Mouse (Mus musculus) kidney, adult 18-20 months (tissue): Measurements from ENCODE around the gene Dnah2.

Experiments used
- DNase-seq: peaks from one replicate; pipeline ENCODE4 v3.0.0; 2021

The Dnah2 gene

DNA sequence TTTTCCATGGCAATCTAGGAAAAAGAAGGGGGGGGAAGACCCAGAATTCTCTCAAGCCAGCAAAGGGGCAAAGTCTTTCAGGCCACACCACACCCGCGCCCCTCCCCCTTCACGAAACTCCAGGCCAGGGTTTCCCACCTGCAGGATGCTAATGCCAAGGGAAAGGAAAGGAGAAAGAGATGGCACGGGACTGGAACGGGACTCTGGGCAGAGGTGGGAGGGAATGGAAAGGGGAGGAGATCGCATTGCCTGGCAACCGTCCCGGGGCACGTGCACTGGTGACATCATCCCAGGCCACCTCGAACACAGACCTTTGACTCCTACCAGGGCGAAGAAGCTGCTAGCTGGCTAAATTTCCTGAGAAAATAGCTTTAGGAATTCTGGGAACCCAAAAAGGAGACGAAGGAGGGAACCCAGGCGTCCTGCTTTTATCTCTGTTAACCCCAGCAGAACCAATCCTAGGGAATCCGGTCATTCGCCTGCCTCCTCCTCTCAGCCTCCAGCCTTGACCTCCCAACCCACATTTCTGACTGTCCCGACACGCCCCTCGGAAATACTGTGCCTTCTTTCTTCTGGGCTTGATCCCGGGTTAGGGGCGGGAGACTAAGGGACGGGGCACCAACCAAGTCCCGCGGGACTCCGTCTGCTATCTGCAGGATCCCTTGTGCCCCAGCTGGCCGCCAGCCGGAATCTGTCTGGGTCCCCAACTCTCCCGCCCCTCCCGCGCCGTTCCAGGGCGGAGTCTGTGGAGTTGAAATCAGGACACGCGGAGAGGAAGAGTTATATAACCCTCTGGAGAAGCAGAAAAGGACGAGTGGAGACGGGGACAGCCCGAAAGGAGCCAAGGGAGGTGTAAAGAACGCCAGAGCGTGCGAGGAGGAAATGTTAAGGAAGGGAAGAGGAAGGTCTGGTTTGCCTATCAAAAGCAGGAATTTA is 131.2 kb downstream of the Dnah2 start:
- DNase-seq = peak; percentile 97

DNA sequence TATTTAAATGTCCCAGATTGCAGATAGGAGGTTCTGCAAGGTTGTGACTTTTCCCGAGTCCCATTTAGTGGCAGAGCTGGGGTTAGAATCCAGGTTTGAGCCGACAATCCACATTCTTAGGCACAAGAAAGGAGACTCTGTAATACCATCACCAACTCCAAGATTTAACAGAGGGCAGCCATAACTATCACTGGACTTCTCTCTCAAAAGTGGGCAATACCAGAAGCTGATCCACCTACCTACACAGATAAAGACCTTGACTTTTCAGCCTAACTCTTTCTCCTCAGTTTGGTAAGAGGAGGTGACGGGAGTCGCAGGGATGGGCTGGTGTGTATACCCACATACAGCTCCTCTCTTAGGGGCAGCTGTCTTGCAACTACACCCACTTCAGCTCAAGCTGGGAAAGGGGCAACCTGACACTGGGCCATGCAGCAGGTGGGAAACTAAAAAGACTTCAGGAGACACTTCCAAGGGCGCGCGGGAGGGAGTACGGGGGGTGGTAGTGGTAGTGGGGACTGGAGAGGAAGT is 131.9 kb downstream of the Dnah2 start:
- no peak for DNase-seq

DNA sequence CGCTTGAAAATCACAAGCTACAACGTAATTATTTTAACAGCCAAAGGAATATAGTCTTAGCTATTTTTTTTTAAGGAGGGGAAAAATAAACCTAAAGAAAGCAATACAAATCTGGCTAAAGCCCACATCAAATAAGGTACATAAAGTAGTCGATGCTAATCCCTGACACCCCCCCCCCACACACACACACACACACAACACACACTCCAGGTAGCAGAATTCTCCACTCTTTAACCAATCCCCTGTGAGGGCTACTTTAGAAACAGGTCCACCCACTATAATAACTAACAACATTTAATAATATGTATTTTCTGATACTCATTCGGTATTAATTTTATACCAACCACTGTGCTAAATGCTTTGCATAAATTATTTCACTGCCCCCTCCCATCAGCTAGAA is 132.4 kb downstream of the Dnah2 start:
- DNase-seq = no peak

DNA sequence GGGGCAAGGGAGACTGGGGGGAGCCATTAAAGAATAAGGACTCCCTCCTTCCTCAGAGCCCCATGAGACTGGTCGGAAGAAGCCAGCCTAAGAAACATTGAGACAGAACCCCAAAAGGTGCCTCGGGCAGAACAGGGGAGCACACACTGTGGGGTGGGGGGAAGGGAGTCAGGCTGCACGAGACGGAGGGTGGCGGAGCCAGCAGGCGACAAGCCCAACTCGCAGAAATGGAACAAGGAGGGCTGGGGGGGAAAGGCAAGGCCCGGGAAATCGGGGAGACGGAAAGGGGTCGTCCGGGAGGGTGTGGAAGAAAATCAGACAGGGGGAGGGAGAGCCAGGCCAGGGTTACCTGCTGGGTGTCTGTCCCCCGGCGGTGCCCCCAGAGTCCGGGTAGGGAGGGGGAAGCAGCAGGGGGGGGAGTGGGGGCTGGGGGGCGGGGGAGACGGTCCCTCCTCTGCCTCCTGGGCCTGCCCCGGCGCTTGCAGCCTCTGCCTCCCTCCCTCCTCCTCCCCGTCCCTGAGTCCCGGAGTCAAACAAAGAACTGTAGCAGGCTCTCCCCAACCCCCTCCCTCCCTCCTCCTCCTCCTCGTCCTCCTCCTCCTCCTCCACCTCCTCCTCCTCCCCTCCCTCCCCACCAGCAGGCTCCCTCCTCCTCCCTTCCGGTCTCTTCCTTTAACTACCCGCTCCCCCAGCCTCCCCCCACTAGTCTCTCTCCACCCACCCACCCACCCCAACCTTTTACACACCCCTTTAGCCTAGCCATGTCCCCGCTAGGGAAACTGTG is 133.1 kb downstream of the Dnah2 start:
- peak; percentile 52 for DNase-seq

DNA sequence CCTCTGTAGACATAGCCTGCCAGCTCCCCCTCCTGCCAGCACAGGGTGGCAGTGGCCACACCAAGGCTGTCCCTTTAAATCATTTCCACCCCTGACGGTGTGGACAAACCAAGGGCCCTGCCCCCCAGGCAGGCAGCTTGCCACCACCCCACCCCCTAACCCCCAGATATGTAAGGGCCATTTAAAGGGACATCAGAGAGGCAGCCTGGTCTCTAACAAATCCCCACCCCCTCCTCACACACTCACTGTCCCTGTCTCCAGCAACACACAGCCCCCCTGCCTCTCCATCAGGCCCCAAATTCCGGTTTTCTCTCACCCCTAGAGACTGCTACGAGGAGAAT is 133.6 kb downstream of the Dnah2 start:
- peak; percentile 65 for DNase-seq

DNA sequence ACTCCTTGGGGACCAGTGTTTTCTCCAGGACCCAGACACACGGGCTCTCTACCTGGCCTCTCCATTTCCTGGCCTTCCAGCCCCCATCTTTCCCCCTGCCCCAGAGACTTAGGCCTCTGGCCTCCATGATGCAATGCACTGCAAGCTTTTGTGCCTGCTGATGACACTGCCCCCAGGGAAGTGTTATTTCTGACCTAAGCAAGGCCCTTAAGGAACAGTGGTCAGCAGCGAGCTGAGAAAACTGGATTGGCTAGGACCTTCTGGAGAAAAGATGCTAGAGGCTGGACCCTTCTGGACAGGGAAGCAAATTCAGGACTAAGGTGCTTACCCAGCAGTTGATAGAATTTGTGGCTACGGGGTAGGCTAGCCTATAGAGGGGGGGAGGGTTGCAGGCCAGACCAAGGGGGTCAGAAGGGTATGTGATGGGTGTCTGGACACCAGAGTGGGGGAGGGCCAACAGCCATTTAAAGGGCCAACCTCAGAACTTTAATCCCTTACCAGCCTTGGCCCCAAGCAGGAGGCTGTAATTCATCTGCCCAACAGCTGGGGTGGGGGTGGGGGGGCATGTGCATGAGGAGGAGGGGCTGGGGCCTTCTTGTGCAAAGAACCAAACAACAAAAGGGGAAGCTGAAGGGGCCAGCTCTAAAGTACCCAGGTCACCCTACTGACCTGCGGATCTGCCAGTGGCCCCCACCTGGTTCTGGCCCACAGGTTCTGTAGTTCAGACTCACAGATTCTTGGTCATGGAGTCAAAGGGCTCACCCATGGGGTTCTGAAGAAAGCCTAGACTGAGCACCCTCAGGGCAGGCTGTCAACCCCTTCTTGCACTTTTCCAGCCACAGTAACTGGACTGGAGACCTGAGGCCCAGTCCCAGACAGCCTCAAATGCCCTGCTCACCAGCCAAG is 134.2 kb downstream of the Dnah2 start:
- DNase-seq = no peak

DNA sequence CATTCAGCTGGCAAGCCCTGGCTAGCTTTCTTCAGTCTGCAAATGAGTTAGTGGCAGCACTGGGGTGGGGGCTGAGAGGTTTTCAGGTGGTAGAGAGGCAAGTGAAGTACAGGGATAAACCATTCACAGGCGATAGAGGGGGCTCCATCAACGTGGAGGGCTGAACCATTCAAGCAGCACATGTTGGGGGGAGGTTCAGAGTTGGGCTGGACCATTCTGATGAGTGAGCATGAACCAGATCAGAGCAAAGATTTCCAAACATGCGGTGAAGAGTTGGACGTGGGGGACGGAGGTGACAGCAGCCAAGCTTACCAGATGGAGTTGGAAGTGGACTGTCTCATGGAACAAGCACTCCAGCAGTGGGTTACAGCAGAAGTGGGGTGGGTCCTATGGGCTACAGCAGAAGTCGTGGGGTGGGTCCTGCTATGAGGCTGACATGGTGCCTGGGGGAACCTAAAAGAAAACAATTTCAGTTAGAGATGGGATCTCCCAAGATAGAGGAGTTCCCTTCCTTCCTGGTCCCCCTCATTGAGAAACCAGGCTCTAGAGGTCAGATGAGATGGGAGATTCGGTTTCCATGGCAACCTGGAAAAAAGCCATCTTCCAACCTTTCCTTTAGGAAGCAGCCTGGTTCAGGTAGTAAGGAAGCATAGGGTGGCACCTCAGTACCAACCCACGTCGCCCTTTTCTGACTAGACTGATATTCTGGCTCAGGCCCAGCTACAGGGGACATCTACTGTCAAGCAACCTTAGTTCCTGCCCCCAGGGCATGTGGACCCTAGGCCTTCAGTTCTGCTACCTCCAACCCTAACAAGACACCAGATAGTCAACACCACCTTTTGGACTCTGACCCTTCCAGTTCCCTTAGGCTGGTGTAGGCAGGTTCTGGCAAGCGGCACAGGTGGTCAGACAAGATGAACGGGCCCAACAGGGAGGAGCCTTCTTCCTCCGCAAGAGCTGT is 135.4 kb downstream of the Dnah2 start, which contains the start of gene Kdm6b:
Gene Kdm6b (minus strand): TSS at position 455 of the 961 bp plus-strand sequence.
- peak; percentile 68 for DNase-seq

DNA sequence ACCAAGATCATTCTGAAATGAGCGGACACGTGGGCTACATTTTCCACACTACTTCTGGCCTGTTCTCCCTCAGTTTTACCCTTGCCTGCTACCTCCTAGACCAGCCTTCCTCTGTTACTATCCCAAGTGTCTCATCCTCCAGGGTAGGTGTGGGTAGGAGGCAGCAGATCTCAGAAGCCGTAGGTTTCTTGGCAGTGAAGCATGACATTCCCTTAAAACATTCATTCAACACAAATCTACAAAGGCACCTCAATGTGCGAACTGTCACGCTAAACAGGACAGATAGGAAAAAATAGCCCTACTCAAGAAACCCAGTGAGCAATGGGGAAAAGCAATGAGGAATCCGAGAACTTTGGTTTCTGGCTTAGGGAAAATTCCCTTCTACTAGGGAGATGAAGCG is 136.4 kb downstream of the Dnah2 start:
- no peak for DNase-seq

DNA sequence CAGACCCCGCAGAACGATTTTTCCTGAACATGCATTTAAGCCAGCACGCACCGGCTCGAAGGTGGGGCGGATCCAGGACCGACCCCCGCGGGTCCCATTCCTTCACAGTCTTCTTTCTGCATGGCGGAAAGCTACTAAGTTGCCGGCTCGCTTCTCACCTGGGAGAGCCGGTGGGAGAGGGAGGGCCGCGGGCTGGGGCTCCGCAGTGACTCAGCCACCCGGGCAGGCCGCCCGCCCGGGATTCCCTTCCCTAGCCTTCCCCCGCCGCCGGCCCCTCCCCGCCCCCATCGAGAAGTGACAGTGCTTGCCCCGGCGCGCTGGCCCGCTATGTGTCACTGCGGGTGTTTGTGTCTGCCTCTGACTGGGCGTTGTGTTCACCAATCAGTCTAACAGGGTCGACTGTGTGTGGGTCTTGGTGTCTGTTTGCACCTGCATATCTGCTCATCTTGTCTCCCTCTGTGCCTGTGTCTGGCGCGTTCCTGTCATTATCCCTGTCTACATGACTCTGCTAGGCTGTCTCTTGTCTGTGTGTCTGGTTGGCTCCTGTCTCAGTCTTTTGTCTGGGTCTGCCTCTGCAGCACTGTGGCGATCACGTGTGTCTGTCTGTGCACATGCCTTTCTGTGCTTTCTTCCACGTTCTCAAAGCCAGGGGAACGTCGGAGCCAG is 137.2 kb downstream of the Dnah2 start:
- peak; percentile 65 for DNase-seq

DNA sequence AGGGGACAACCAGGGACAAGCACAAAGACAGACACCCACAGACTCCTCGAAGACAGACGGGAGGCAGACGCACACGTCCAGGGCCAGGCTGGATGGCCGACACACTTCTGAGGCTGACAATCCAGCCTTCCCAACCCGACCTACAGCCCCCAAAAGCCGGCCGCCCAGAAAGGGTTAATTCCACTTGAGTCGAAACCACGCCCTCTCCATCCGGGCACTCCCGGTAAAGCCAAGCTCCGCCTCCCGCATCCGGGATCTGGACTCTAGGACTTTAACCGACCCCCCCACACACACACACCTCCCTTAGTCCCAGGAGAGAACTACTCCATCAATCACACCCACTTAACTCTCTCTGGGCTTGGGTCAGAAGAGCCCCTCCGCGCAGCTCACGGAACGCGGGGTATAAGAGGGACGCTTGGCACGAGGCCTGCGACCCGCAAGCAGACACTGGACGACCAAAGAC is 137.8 kb downstream of the Dnah2 start:
- DNase-seq = peak; percentile 98

DNA sequence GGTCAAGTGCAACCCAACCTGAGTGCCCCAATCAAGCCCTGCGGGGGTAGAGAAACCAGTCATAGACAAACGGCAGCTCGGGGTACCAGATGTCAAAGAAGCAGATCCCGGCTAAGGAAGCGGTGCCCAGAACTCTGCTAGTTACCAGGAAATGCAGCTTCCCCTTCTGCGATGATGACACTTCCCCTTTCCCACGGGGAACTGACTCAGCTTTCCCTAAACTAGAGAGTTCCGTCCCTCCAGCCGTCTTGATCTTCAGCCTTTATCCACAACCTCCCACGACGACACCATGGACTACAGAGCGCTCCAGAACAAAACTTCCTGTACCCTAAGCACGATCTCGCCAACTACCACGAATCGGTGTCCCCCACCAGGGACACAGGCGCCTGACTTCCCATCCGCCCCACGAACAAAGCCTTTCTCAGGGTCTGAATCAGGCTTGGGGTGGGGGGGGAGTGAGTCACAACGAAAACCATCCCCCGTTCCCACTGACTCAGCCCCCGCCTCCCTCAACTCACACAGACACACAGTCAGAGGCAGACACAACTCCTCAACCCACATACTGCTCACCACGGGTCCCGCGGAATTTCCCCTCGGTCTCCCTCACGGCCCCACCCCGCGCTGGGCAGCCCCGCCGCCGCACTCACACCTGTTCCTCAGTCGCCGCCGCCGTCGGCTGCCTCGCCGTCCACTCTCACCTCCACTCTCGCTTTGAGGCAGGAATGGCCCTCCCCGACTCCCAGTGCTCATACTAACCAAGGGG is 138.4 kb downstream of the Dnah2 start:
- DNase-seq = peak; percentile 66

DNA sequence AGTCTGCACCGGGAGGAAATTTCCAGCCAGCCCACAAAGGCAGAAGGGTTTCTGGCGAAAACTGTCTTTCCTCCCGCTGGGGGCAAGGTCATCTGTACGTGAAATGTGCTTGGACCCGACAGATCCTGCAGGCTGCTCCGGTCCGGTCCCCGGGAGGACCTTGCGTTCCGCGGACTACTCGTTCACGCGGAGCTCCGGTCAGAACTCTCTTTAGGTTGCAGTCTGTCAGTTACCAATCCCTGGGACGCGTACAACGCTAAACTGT is 138.9 kb downstream of the Dnah2 start:
- DNase-seq = no peak

DNA sequence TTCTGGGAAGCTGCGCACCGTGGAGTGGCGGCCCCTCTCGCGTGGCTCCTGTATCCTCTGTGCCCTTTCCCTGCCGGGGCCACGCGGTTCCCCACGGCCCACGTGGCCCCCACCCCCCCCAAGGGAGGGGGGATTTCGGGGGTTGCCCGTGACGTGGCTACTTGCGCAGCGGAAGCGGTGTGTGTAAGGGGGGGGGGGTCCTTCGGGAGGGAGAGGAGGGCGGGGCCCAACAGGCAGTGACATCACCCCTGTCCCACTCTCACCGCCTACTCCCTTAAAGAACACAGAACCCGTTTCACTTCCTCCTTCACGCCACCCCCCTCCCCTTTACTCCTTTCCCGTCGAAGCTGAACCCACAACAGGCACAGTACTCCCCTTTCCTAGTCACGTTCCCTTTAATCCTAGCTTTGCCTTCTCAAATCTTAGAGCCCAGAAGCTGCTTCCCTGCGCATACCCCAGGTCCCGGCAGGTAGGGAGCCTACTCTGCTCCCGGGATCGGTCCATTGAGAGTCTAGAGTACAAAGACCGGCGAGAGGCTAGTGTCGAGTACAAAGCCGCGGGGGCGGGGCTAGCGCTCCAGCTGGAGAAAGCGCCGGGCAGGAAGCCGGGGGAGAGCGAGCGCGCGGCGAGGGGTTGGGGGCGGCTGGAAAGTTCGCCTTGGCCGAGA is 139.4 kb downstream of the Dnah2 start:
- peak; percentile 92 for DNase-seq

DNA sequence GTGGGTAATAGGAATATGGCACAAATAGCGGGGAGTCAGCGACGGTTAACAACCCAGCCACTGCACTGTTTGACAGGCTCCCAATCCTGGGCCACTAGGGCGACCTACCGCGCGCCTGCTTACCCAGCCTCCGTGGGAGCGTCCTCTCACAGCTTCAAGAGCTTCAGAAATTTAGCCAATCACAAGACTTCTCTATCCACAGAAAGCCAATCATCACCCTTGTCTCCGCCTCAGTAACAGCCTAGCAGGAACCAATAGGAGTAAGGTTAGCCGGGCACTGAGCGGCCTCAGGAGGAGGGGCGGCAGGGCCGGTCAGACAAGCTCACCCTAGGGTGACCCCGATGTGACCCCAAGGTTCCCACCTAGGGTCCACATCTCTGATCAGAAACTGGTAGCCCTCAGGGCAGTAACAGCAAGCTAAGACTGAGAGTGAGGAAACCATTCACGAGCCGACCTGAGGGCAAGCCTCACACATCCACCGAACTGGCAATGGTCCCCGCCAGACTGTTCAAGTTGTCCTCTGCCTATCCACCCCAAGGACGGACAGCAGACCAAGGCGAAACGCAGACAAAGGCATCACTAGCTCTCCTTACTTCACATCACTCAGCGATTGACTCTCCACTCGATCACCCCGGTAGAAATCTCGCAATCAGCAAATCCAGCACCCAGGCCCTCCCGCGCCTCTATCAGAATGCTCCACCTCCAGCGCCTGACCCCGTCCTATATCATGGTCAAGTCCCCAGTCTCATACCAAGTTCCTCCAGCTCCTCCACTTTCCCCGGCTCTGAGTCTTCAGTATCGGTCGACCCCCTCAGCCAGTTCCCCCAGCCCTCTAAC is 140.2 kb downstream of the Dnah2 start:
- peak; percentile 87 for DNase-seq

DNA sequence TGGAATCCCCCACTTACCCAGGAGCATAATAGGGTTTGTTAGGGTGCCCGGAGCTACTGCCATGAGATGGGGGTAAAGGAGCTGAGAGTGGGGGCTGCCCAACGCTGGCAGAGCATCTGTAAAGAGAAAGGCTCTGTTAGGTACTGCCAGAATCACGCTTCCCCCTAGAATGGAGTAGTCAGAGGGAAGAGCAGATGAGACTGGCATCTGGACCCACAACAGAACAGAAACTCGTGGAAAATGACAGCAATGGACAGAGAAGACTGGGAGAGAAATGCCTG is 141.2 kb downstream of the Dnah2 start:
- no peak for DNase-seq

DNA sequence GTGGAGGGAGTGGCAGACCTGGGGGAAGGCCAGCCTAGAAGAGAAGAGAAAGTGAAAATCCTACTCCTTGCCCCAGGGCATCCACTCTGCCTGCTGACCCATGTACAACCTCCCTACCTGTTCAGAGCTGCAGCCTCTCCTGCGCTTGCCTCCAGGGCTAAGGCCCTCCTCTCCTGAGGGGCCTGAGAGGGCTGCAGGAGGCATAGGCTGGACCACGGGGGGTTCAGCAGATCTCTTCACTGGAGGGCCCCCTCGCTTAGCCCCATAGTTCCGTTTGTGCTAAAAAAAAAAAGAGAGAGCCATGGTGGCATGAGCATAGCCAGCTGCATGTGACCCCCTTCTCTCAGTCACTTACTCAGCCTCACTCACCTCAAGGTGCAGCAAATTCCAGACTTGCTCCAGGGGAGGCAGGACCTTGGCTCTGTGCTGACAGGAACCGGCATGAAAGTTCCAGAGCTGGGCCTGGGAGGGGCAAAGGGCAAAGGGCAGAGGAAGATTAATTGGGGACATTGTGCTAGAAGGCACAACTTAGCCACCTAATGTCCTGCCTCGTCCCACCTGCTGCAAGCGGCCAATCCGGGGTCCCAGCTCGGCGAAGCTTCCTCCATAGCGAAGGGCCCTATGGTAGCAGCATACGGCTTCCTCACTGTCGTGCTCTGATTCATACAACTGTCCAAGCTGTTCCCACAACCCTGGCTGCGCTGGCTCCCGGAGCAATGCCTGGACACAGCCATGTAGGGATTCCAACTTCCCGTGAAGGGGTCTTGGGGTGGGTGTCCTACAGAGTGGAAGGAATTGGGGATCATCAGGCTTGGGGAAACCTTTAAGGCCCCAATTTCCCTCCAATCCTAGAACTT is 141.8 kb downstream of the Dnah2 start:
- DNase-seq = peak; percentile 54

DNA sequence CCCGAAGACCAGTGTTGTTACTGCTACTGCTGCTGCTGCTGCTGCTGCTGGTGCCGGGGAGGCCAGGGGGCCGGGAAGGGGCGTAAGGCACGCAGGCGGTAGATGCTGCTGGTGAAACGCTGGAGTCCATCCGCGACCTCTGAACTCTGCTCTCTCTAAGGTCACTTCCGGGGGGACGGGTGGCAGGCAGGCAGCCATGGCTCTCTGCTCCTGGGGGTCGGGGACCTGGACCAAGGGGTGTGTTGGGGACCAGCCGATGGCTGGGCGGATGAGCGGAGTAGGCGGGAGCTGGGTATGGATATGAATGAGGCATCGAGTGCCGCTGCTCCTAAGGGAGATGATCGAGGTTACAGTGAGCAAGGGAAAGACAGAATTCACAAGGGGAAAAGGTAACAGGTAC is 142.6 kb downstream of the Dnah2 start:
- no peak for DNase-seq
